Mouse (Mus musculus) neural tube, embryonic 11.5 days (tissue): ENCODE measurements at regions not wholly inside any gene's neighbourhood (a gene's known extent, or its start where the extent isn't known, plus 50 kb on each side); places are given as distances from the start of the nearest gene placed in this dataset.

ENCODE experiments used
- ATAC-seq: fragments of 200-750 bp; cut with Nextera tagmentation; 2 replicates; pipeline ENCODE4 v1.8.0; 2017; ENCODE audit warnings: moderate number of reproducible peaks, mild to moderate bottlenecking, moderate TSS enrichment, moderate library complexity; ENCODE audit not compliant: insufficient read depth, low FRiP score, low TSS enrichment
- DNase-seq: peaks from one replicate; pipeline ENCODE4 v3.0.0-alpha.2; 2015; ENCODE audit warnings: low spot score
- H3K27ac ChIP-seq: fragments of 300-500 bp; sonication (generic); 2 replicates; pipeline ENCODE4 v1.5.1; 2014; ENCODE audit warnings: low read depth, mild to moderate bottlenecking, low read length
- H3K27me3 ChIP-seq: fragments of 300-500 bp; sonication (generic); 2 replicates; pipeline ENCODE4 v1.6.1; 2014; ENCODE audit warnings: mild to moderate bottlenecking, low read length, mixed read lengths; ENCODE audit not compliant: control insufficient read depth, insufficient read depth
- H3K36me3 ChIP-seq: fragments of 300-500 bp; sonication (generic); 2 replicates; pipeline ENCODE4 v1.6.1; 2014; ENCODE audit warnings: mild to moderate bottlenecking, low read length, moderate library complexity, mixed read lengths; ENCODE audit not compliant: control insufficient read depth, insufficient read depth
- H3K4me1 ChIP-seq: fragments of 300-500 bp; sonication (generic); 2 replicates; pipeline ENCODE4 v1.6.1; 2014; ENCODE audit warnings: low read length, mixed read lengths; ENCODE audit not compliant: control insufficient read depth, insufficient read depth
- H3K4me2 ChIP-seq: fragments of 300-500 bp; sonication (generic); 2 replicates; pipeline ENCODE4 v1.6.1; 2014; ENCODE audit warnings: low read depth, mild to moderate bottlenecking, moderate library complexity
- H3K4me3 ChIP-seq: fragments of 300-500 bp; sonication (generic); 2 replicates; pipeline ENCODE4 v1.5.1; 2014; ENCODE audit warnings: low read depth, low read length
- H3K9ac ChIP-seq: fragments of 300-500 bp; sonication (generic); 2 replicates; pipeline ENCODE4 v1.6.1; 2014; ENCODE audit warnings: mild to moderate bottlenecking, low read length
- H3K9me3 ChIP-seq: fragments of 300-500 bp; sonication (generic); 2 replicates; pipeline ENCODE4 v1.6.1; 2016; ENCODE audit warnings: low read length; ENCODE audit not compliant: control insufficient read depth
- WGBS: fragments of 180-500 bp; shearing (Covaris S2); extraction: QIAGEN DNeasy Blood & Tissue Kit; methylation state at CpG from one replicate; pipeline ENCODE4 v1.1.7; 2014; 5-methylcytosine and 5-hydroxymethylcytosine counted together

GRCm38 (mm10) chr12:79946777-79947176 lies 166.0 kb downstream of the Zfp36l1 start:
- Histone ChIP-seq H3K4me1 (peaks cover 10% of the 10 kb centered on the region), H3K27ac (no peak overlapping the region), H3K36me3 (no peaks in the 10 kb centered on the region), H3K27me3 (no peaks in the 10 kb centered on the region), H3K4me3 (no peak overlapping the region), H3K9ac (no peak overlapping the region), H3K9me3 (no peaks in the 10 kb centered on the region), H3K4me2 (no peak overlapping the region)
- WGBS, result 87% methylated on average over 10 of the region's 10 CpGs
- DNase-seq, result no peak
- ATAC-seq, result no peak

- no peak overlapping the region for H3K4me2 ChIP-seq
- ATAC-seq, result no peak
- H3K9me3 ChIP-seq, result no peaks in the 10 kb centered on the region
- peaks cover 10% of the 10 kb centered on the region for H3K4me1 ChIP-seq
- H3K36me3 ChIP-seq, result no peaks in the 10 kb centered on the region
- no peak overlapping the region for H3K9ac ChIP-seq
- no peak overlapping the region for H3K27ac ChIP-seq
- no peak for DNase-seq
- whole genome bisulfite sequencing, result 87% methylated on average over 4 of the region's 4 CpGs
- H3K4me3 ChIP-seq, result no peak overlapping the region
- no peaks in the 10 kb centered on the region for H3K27me3 ChIP-seq
Measured at GRCm38 (mm10) chr12:79945899-79946298, 166.9 kb downstream of the Zfp36l1 start.

GRCm38 (mm10) chr12:79944714-79945493 lies 167.9 kb downstream of the Zfp36l1 start:
- H3K4me1 ChIP-seq, result peaks cover 10% of the 10 kb centered on the region
- WGBS, result 20% methylated on average over 6 of the region's 6 CpGs
- no peak overlapping the region for H3K9ac ChIP-seq
- no peak for ATAC-seq
- DNase-seq, result no peak
- no peak overlapping the region for H3K4me3 ChIP-seq
- H3K4me2 ChIP-seq, result no peak overlapping the region
- H3K9me3 ChIP-seq, result no peaks in the 10 kb centered on the region
- no peaks in the 10 kb centered on the region for H3K36me3 ChIP-seq
- no peaks in the 10 kb centered on the region for H3K27me3 ChIP-seq
- H3K27ac ChIP-seq, result peak overlapping the region; percentile 47

GRCm38 (mm10) chr12:79944090-79944489 lies 168.7 kb downstream of the Zfp36l1 start:
- H3K9ac ChIP-seq, result no peak overlapping the region
- H3K27me3 ChIP-seq, result no peaks in the 10 kb centered on the region
- H3K27ac ChIP-seq, result 0 out of 2 replicates have a peak overlapping the region, but pooled peaks have one; percentile 29
- H3K4me1 ChIP-seq, result peaks cover 10% of the 10 kb centered on the region
- H3K9me3 ChIP-seq, result no peaks in the 10 kb centered on the region
- no peak overlapping the region for H3K4me2 ChIP-seq
- no peak for ATAC-seq
- 87% methylated on average over 10 of the region's 10 CpGs for WGBS
- H3K36me3 ChIP-seq, result no peaks in the 10 kb centered on the region
- DNase-seq, result no peak
- H3K4me3 ChIP-seq, result no peak overlapping the region

- Histone ChIP-seq H3K9me3 (no peaks in the 10 kb centered on the region), H3K27me3 (no peaks in the 10 kb centered on the region), H3K4me2 (no peak overlapping the region), H3K36me3 (no peaks in the 10 kb centered on the region), H3K4me1 (peaks cover 7% of the 10 kb centered on the region), H3K4me3 (no peak overlapping the region), H3K9ac (no peak overlapping the region), H3K27ac (no peak overlapping the region)
- ATAC-seq (no peak), DNase-seq (no peak)
- WGBS, result 46% methylated on average over 10 of the region's 10 CpGs
Measured at GRCm38 (mm10) chr12:79942563-79943131, 170.2 kb downstream of the Zfp36l1 start.

GRCm38 (mm10) chr12:79941828-79942227 lies 171.0 kb downstream of the Zfp36l1 start:
- no peak overlapping the region for H3K4me2 ChIP-seq
- H3K4me3 ChIP-seq, result no peak overlapping the region
- DNase-seq (no peak), ATAC-seq (no peak)
- no peak overlapping the region for H3K9ac ChIP-seq
- WGBS, result 45% methylated on average over 3 of the region's 3 CpGs
- no peaks in the 10 kb centered on the region for H3K27me3 ChIP-seq
- H3K36me3 ChIP-seq, result no peaks in the 10 kb centered on the region
- no peaks in the 10 kb centered on the region for H3K9me3 ChIP-seq
- H3K4me1 ChIP-seq, result peaks cover 7% of the 10 kb centered on the region
- no peak overlapping the region for H3K27ac ChIP-seq

- Histone ChIP-seq H3K36me3 (no peaks in the 10 kb centered on the region), H3K4me2 (no peak overlapping the region), H3K27ac (no peak overlapping the region), H3K9me3 (no peaks in the 10 kb centered on the region), H3K4me3 (no peak overlapping the region), H3K4me1 (peaks cover 1% of the 10 kb centered on the region; the same call in 1 of the 2 replicates), H3K9ac (no peak overlapping the region), H3K27me3 (no peaks in the 10 kb centered on the region)
- ATAC-seq (no peak), DNase-seq (no peak)
- WGBS, result 92% methylated on average over 9 of the region's 9 CpGs
Measured at GRCm38 (mm10) chr12:79939436-79939835, 173.4 kb downstream of the Zfp36l1 start.

- Histone ChIP-seq H3K4me3 (no peak overlapping the region), H3K27me3 (no peaks in the 10 kb centered on the region), H3K36me3 (no peaks in the 10 kb centered on the region), H3K9ac (no peak overlapping the region), H3K9me3 (no peaks in the 10 kb centered on the region), H3K4me2 (no peak overlapping the region), H3K27ac (no peak overlapping the region), H3K4me1 (no peaks in the 10 kb centered on the region)
- WGBS, result 95% methylated on average over 4 of the region's 4 CpGs
- ATAC-seq (no peak), DNase-seq (no peak)
Measured at GRCm38 (mm10) chr12:79937876-79938275, 174.9 kb downstream of the Zfp36l1 start.

GRCm38 (mm10) chr12:79936698-79937097 lies 176.1 kb downstream of the Zfp36l1 start:
- no peak overlapping the region for H3K9ac ChIP-seq
- WGBS, result 4% methylated on average over 5 of the region's 5 CpGs
- H3K36me3 ChIP-seq, result no peaks in the 10 kb centered on the region
- no peak overlapping the region for H3K4me2 ChIP-seq
- ATAC-seq, result no peak
- H3K27ac ChIP-seq, result peak overlapping the region; percentile 21; the same call in 1 of the 2 replicates
- no peaks in the 10 kb centered on the region for H3K9me3 ChIP-seq
- no peak overlapping the region for H3K4me3 ChIP-seq
- H3K27me3 ChIP-seq, result no peaks in the 10 kb centered on the region
- no peak for DNase-seq
- H3K4me1 ChIP-seq, result peaks cover under 1% of the 10 kb centered on the region; the same call in 1 of the 2 replicates
